Mouse (Mus musculus) ES-Bruce4 (cell line): ENCODE results near the gene Terf2ip. TPM values are rescaled to one million over a fixed set of nuclear protein-coding genes. Genes with fewer than 3 reads are reported as not detected.

Experiments
- H3K27ac ChIP-seq: 2 replicates; pipeline ENCODE4 v1.5.1; 2012; ENCODE audit warnings: low read length, inconsistent platforms; ENCODE audit not compliant: insufficient read depth
- H3K27me3 ChIP-seq: 2 replicates; pipeline ENCODE4 v1.6.1; 2012; ENCODE audit warnings: mild to moderate bottlenecking, low read length, inconsistent platforms; ENCODE audit not compliant: control insufficient read depth, poor library complexity, insufficient read depth, severe bottlenecking
- H3K36me3 ChIP-seq: 2 replicates; pipeline ENCODE4 v1.6.1; 2012; ENCODE audit warnings: inconsistent platforms, mild to moderate bottlenecking, low read length, moderate library complexity; ENCODE audit not compliant: control insufficient read depth, poor library complexity, insufficient read depth, severe bottlenecking
- H3K4me1 ChIP-seq: one replicate; pipeline ENCODE4 v1.8.1; 2011; ENCODE audit warnings: low read length; ENCODE audit not compliant: control insufficient read depth, insufficient read depth
- H3K4me3 ChIP-seq: 2 replicates; pipeline ENCODE4 v1.5.1; 2011; ENCODE audit warnings: low read depth, mild to moderate bottlenecking, low read length
- H3K9ac ChIP-seq: 2 replicates; pipeline ENCODE4 v1.6.1; 2012; ENCODE audit warnings: low read depth, mild to moderate bottlenecking, inconsistent platforms; ENCODE audit not compliant: poor library complexity, severe bottlenecking
- H3K9me3 ChIP-seq: replicated peaks from 2 replicates; pipeline ENCODE4 v1.6.1; 2012; ENCODE audit warnings: mild to moderate bottlenecking, low read length, inconsistent platforms; ENCODE audit not compliant: control insufficient read depth, poor library complexity, insufficient read depth, severe bottlenecking
- CTCF ChIP-seq: IDR thresholded peaks from one replicate; pipeline ENCODE4 v1.8.1; 2011; ENCODE audit warnings: low read depth, low read length
- EP300 ChIP-seq: IDR thresholded peaks from 2 replicates; pipeline ENCODE4 v1.6.1; 2011; ENCODE audit warnings: low read depth, low read length; ENCODE audit not compliant: insufficient read depth
- POLR2A ChIP-seq: IDR thresholded peaks from one replicate; pipeline ENCODE4 v1.8.1; 2011; ENCODE audit warnings: low read length; ENCODE audit not compliant: insufficient read depth
- polyA plus RNA-seq: library from polyadenylated mRNA; stranded (reverse); fragments of >200 nt; gene quantifications from 2 replicates; pipeline ENCODE4 v1.2.4, GENCODE M21; 2011; ENCODE audit warnings: low read depth; ENCODE audit not compliant: missing spikeins, insufficient read depth, insufficient read length

Gene Terf2ip
- polyA plus RNA-seq, 1 experiment = 10.3 TPM

- Histone ChIP-seq H3K9ac (no peak within 1 kb of the TSS), H3K4me3 (no peak within 1 kb of the TSS), H3K27ac (no peak within 1 kb of the TSS), H3K4me1 (no peaks in the 10 kb centered on the region), H3K9me3 (no peaks in the 10 kb centered on the region), H3K27me3 (no peaks in the 10 kb centered on the region), H3K36me3 (peaks cover 12% of the 10 kb centered on the region)
- no peak for TF ChIP-seq POLR2A
- no peak for TF ChIP-seq EP300
- TF ChIP-seq CTCF = no peak
Observed at GRCm38 (mm10) chr8:112014936-112015335, 3.7 kb downstream of the Terf2ip start, which contains the start of gene Gm6793. TSS of gene Gm6793 (minus strand) at chr8:112015036.

- Histone ChIP-seq H3K27me3 (no peaks in the 10 kb centered on the region), H3K27ac (no peak overlapping the region), H3K36me3 (no peaks in the 10 kb centered on the region), H3K4me3 (no peak overlapping the region), H3K9ac (no peak overlapping the region), H3K9me3 (no peaks in the 10 kb centered on the region), H3K4me1 (peaks cover 9% of the 10 kb centered on the region)
- TF ChIP-seq EP300 = no peak
- TF ChIP-seq POLR2A = no peak
- TF ChIP-seq CTCF = no peak
Observed at GRCm38 (mm10) chr8:112029455-112029854, 18.3 kb downstream of the Terf2ip start.

- Histone ChIP-seq H3K4me1 (peaks cover 7% of the 10 kb centered on the region), H3K4me3 (peak overlapping the region; percentile 7; the same call in 1 of the 2 replicates)
Observed at GRCm38 (mm10) chr8:112030663-112031062, 19.5 kb downstream of the Terf2ip start.

GRCm38 (mm10) chr8:112033071-112033470 lies 21.9 kb downstream of the Terf2ip start:
- Histone ChIP-seq H3K9me3 (no peaks in the 10 kb centered on the region), H3K27me3 (no peaks in the 10 kb centered on the region), H3K9ac (no peak overlapping the region), H3K27ac (0 out of 2 replicates have a peak overlapping the region, but pooled peaks have one; percentile 46), H3K4me1 (peaks cover 7% of the 10 kb centered on the region), H3K4me3 (no peak overlapping the region), H3K36me3 (no peaks in the 10 kb centered on the region)
- peak; percentile 84 for TF ChIP-seq EP300
- TF ChIP-seq POLR2A = no peak

More at GRCm38 (mm10) chr8:112030663-112031062, 19.5 kb downstream of the Terf2ip start:
- no peak overlapping the region for H3K27ac ChIP-seq
- TF ChIP-seq CTCF = no peak
- no peak for TF ChIP-seq EP300
- TF ChIP-seq POLR2A = no peak
- no peaks in the 10 kb centered on the region for H3K27me3 ChIP-seq
- no peak overlapping the region for H3K9ac ChIP-seq
- H3K36me3 ChIP-seq = no peaks in the 10 kb centered on the region
- H3K9me3 ChIP-seq = no peaks in the 10 kb centered on the region

- Histone ChIP-seq H3K4me3 (no peak overlapping the region), H3K27me3 (no peaks in the 10 kb centered on the region), H3K36me3 (no peaks in the 10 kb centered on the region), H3K9me3 (no peaks in the 10 kb centered on the region), H3K9ac (no peak overlapping the region), H3K4me1 (peaks cover 4% of the 10 kb centered on the region), H3K27ac (no peak overlapping the region)
- TF ChIP-seq EP300 = no peak
- TF ChIP-seq POLR2A = no peak
- peak; percentile 19 for TF ChIP-seq CTCF
Observed at GRCm38 (mm10) chr8:112034603-112035002, 23.4 kb downstream of the Terf2ip start.

- Histone ChIP-seq H3K9ac (no peak overlapping the region; the same call in 1 of the 2 replicates), H3K27me3 (no peaks in the 10 kb centered on the region), H3K4me1 (peaks cover 2% of the 10 kb centered on the region), H3K36me3 (no peaks in the 10 kb centered on the region), H3K27ac (no peak overlapping the region), H3K9me3 (no peaks in the 10 kb centered on the region), H3K4me3 (peak overlapping the region; percentile 14)
- no peak for TF ChIP-seq EP300
- TF ChIP-seq CTCF = no peak
Observed at GRCm38 (mm10) chr8:112037521-112037920, 26.3 kb downstream of the Terf2ip start.
